Mouse (Mus musculus) brain, embryonic 14.5 days (tissue): ENCODE measurements around the gene Fjx1.

Experiments
- CTCF ChIP-seq: fragments of 200-500 bp; IDR thresholded peaks from 2 replicates; pipeline ENCODE4 v1.5.1; 2012; ENCODE audit warnings: inconsistent platforms, mild to moderate bottlenecking, moderate library complexity, borderline replicate concordance; ENCODE audit not compliant: insufficient read depth, insufficient read length; ENCODE audit errors: extremely low read depth
- POLR2A ChIP-seq: fragments of 200-500 bp; IDR thresholded peaks from 2 replicates; pipeline ENCODE4 v1.6.1; 2012; ENCODE audit warnings: mild to moderate bottlenecking, inconsistent platforms, borderline replicate concordance; ENCODE audit not compliant: poor library complexity, insufficient read depth, insufficient read length, severe bottlenecking; ENCODE audit errors: extremely low read depth

- TF ChIP-seq CTCF (no peak), POLR2A (no peak)
These were observed 18.4 kb downstream of the Fjx1 start for GRCm38 (mm10) chr2:102433879-102434278.
